Mouse (Mus musculus) testis, postnatal 10 days (tissue): Measurements from ENCODE around the gene Rcan2.

ENCODE experiments used
- DNase-seq: peaks from one replicate; pipeline ENCODE4 v3.0.0; 2021; ENCODE audit warnings: low spot score

The Rcan2 gene

DNA sequence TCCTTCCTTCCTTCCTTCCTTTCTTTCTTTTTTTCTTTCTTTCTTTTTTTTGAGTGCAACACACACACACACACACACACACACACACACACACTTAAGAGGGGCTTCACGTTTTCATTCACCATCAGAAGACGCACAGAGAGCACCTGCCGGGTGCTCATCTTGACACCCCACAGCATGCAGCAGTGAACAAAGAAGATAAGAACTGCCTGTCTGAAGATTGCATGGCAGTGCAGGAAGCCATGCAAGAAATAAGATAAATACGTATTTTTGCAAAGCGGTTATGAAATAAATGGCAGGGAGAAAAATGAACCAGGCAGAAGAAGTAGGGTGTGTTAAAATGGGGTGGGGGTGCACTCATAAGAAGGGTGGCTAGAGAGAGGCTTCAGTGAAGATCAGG is 116.0 kb downstream of the Rcan2 start:
- no peak for DNase-seq

DNA sequence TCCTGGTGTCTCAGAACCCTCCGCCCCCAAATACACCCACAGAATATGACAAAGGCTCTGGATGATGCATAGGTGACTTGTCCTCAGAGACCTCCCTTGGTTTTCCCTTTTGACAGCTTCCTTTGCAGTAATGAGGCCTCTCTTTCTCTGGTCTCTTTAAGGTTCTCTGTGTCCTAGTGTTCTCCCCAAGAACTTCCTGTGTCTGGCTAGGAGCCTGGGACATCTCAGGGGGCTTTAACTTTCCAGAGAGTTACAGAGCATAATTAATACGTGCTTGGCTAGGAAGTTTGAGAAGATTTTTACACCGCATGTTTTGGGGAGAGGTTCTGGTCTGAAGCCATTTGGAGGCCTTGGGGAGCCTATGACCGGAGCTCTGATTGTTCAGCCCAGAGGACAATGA is 128.7 kb downstream of the Rcan2 start:
- DNase-seq, result no peak

DNA sequence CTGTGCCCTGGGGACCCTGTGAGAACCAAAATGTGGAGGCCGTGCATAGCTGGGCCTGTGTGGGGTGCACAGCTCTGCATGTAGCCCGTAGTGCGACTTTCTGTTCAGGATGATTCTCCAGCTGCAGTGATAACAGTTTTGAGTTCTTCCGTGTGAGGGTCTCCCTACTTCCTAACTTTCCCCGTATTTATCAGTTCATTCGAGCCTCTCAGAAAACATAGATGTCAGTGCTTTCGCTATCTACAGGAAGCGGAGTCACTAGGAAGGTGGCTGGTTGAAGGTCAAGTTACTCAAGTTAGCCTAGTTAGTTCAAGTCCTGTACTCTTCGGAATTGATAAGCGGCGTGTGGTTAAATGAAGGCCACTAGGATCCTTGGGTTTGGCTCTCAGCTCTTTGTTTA is 130.6 kb downstream of the Rcan2 start:
- DNase-seq, result no peak

DNA sequence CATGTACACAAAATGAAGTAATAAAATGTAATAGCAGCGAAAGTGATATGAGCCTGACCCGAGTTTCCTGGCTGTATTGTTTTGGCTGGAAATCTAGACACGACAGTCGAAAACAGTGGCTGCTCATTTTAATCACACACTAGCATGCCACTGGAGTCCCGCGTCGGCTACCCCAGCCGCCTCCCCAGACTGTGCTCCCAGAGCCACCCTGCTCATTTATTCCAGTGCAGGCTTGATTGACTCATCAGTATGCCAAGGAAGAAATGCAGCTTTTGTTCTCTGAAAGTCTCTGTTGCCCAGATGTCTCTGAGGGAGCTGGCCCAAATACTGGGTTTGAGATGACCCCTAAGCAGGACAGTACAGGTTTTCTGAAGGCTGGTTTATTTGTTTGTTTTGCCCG is 132.9 kb downstream of the Rcan2 start:
- DNase-seq, result no peak

DNA sequence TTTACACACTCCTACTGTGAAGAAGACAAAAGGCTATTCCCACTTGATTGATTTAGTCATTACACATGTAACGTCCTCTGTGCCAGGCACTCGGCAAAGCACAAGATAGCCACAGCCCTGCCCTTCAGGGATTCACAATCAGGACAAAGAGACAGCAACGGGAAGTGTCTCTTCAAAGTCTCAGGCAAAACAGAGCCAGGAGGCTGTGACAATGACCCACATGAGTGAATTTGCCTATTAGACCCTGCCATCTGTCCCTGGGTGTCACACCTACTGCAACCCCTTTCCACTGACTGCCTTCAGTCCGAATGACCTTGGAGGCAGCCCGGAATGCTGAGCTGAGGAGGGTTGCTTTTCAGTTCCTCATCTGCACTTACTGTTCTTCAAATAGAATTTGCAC is 151.1 kb downstream of the Rcan2 start:
- DNase-seq, result no peak

DNA sequence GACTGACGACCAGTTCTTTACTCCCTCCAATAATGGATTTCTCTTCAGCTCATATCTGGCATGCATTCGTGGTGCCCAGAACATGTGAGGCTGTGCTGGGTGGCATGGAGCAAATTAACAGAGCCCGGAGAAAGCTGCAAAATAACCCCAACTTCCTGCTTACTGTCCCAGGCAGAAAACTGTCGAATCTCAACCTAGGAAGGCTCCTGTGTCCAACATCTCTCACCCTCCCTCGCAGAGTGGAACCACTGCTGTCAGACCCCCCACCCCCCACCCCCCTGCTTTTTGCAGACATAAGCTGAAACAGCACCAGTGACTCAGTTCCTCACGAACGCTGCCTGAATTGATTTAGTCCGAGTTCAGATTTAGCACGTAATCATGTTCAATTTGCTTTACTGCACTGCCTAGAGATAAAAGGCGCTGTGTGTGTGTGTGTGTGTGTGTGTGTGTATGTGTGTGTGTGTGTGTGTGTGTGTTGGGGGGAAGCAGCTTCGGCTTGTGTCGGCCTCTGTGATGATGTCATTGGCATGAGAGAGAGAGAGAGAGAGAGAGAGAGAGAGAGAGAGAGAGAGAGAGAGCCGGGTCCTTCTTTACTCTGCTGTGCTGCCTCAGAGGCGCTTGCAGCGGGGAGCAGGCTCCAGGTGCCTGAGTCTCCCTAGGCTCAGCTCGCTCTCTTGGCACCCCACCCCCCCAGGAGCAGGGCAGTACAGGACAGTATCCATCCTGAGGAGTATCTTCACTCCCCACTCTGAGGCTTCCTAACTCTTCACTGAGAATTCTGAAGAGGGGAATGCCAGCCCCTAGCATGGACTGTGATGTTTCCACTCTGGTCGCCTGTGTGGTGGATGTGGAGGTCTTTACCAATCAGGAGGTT is 151.7 kb downstream of the Rcan2 start:
- no peak for DNase-seq

DNA sequence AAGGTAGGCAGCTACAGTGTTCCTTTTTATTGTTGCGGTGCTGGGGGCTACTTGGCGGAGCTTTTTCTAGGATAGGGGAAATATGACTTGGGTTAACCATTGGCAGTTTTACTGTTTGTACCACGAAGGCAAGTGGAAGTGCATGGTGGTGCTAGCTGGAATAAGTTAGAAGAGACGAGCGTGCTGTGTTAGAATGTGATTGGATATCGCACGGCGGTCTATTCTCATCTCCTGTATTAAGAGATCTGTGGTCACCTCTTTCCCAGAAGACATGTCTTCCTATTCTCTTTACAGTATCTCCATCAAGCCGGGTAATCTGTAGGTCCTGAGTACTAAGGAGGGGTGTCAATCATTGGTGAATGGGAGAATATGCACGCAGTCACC is 152.4 kb downstream of the Rcan2 start:
- DNase-seq, result no peak

DNA sequence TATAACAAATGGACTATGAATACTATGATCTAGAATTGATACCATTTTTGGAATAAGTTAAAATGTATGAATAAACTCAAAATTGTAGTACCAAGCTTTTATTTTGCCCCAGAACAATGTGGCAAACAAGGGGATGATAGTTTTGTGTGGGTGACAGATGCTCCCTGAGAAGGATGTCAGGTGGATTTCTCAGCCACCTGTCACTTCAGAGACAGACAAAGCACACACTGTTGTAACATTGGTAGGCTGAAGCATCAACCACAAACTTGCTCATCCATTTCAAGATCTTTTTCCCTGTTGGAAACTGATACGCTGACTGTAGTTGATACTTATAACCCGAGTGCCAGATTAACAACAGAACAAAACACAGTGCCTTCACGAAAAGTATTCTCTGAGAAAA is 158.6 kb downstream of the Rcan2 start:
- DNase-seq, result no peak

DNA sequence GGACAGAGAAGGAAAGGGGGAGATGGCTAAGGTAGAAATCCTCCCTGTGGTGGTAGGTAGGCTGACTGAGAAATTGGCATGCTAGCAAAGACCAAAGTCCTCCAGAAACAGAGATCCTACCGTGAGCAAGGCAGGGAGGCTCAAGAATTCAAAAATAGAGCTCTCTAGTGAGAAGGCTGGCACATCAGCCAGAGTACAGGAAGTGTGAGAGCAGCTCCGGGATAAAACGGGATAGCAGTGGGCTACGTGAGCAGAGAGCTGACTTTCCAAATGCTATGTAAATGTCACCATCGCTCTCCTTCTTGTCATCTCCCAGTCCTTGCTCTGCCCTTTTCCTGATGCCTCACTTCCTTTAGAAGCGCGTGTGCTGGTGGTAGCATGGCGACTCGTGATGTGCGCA is 168.8 kb downstream of the Rcan2 start:
- no peak for DNase-seq

DNA sequence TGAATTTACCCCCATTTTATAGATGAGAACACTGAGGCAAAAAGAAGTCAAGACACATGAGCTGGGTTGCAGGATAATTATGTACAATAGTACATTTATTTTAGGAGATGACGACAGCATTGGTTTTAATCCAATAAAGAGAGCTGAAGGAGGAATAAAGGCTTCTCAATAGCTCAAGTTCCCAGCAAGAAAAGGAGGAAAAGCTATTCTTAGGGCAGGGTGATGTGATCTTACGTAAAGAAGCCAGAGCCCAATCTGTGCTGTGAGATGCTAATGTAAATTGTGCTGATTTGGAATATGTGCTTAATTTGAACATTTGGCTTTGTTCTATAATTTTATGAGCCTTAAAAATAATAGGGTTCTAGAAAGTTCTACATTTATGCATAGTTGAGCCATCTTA is 176.4 kb downstream of the Rcan2 start:
- no peak for DNase-seq

DNA sequence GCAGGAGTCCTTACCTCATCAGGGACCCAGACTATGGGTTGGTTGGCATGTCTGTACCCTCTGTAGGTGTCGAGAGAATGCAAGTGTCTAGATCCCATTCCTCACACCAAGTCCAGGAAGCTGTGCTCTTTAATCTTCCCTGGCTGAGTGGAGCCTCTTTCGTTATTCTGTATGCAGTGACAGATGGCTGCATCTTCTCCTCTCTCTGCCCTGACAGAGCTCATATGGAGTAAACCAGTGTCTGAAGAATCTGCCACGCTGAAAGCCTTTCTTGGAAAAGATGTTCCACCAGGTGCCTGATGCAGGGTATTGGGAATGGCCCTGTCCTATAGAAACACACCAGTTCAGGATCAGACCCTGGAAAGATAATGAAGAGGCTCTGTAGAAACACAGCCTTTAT is 178.8 kb downstream of the Rcan2 start:
- no peak for DNase-seq

DNA sequence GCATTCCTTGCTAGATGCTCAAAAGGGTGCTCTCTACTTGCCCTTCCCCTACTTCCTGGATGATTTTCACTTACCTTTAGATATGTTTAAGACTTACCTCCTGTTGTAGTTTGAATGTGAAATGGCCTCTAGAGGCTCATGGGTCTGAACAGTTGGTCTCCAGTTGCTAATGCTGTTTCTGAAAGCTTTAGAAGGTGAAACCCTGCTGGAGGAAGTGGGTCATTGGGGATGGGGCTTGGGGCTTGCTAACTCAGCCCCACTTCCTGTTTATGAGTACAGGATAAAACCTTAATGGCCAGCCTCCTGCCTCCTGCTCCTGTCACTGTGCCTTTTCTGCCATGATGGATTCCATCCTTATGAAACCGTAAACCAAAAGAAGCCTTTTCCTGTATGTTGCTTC is 181.4 kb downstream of the Rcan2 start:
- no peak for DNase-seq

DNA sequence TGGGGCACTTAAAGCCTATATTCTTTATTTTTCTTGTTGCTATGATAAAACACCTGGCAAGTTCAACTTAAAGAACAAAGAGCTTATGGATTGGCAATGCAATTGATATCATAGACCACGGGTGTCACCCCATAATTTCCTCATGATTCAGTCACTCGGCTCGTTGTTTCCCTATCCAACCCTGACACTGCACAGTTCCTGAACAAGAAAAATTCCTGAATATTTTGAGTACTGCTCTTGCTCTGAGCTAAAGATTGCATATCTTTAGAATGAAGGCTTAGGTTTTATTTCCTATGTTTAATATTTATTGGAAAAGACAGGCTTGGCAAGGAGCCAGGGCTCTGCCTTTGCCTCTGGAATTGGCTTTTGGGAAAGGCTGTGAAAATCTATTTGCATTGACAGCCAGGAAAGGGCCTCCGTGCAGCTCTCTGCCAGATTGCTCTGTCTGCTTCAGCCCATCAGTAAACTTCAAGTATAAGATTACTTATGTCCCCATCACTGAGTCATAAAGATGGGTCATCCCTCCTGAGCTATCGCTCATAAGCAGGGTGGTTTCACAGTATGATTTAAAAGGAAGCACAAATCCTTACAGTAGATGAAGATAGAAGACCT is 188.3 kb downstream of the Rcan2 start:
- no peak for DNase-seq

DNA sequence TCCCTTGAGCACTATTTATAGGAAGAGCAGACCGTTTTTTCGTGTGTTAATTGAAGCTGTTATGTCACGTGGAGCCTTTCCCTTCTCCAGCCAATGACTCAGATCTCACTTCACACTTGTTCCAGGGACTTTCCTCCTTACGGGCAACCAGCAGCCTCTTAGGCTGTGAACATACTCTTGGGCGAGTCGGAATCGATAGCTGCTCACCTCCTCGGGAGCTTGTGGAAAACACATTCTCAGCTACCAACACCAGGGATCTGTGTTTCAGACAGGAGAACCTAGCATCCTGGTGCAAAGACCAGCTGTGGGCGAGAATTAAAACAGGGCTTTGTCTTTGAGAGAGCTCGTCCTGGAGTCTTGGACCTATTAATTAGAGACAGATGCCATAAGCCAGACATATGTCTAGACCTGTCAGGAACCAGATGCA is 189.8 kb downstream of the Rcan2 start:
- no peak for DNase-seq

DNA sequence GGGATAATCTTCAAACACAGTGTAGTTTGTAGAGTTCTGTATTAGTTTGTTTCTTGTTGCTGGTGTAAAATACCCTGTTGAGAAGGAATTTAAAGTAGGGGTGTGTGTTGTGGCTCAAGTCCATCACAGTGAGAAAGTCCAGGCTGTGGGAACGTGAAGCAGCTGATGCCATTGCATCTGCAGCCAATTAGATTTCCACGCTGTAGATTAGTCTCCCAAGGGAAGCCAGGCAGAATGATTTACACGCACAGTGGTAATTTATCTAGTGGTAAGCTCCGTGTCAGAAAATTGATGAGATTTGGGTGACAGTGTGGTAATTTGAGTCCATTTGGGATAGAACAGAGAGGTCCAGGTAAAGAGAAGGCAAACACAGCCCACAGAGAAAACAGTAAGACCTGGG is 192.9 kb downstream of the Rcan2 start:
- DNase-seq, result no peak

DNA sequence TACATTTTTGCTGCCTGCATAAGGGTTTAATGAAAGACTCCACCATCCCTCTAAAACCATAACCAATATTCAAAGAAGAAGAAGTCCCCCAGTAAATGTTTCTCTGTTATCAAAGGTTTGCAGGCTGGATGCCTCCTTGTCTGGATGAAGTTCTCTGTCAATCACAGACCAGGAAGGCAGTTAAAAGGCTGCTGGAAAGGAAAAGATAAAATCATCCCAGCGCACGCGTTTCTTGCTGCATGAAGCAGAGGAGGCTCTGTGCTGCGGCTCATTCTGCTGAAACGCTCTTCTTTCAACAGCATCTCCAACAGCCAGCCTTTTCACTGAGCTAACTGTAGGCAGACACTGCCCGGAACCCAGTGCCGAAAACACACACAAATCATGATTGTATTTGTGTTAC is 196.4 kb downstream of the Rcan2 start:
- no peak for DNase-seq

DNA sequence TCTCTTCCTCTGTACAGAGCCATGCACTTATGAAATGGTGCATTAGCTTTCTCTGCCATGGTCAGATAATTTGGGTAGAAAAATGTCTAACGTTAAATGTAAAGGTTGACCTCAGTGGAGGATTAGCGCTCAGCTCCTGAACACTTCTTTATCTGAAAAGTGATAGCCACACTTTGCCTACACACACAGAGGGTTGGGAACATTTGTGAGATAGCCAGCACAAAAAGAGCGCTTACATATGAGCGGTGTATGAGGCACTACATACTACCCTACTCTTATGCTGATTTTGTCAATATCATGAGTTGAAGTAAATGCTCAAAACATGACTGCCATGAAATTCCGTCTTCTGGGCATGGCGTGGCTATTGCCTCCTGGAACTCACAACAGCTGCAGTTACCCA is 196.9 kb downstream of the Rcan2 start:
- no peak for DNase-seq

DNA sequence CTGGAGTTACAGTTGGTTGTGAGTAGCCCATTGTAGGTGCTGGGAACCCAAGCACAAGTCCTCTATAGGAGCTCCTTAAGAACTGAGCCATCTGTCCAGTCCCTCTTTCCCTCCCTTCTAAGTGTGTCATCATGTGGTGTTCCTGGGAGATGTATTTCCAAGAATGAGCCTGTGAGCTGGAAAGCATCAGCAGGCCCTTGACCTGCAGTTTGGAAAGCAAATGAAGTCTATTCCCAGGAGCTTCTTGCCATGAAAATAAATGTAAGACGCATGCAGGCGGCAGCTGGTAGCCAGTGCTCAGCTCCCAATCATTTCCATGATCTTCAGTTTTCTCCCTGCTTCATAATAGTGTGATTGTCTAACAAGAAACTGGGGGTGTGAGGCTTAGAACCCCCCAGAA is 203.2 kb downstream of the Rcan2 start:
- DNase-seq, result no peak

DNA sequence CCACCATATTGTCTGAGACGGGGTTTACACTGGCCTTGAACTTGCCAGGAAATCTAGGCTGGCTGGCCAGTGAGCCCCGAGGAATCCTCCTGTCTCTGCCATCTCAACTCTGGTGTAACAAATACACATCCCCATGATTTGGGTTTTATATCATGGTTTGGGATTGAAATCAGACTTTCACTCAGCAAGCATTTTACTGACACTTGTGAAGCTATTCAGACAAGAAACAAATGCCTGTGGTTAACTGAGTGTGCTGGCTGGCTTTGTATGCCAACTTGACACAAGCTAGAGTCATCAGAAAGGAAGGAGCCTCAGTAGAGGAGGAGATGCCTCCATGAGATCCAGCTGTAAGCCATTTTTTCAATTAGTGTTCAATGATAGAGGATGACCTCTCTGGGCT is 206.3 kb downstream of the Rcan2 start:
- no peak for DNase-seq

DNA sequence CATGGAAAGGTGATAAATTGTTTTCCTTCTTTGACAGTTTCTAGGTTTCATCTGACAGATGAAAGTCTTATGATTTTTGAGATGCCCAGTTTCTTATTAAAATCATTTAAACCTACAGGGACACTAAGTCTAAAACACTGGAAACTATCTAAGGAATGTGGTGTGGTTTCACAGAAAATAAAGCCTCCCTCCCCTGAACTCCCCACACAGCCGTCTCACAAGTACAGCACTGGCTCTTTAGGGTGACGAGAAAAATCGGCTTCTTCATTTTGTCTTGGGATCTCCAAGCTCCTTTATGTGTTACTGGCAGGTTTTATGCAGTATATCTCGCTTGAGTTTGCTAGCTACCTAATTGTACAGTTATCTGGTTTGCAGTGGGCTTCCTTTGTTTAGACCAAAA is 210.8 kb downstream of the Rcan2 start:
- DNase-seq, result no peak

DNA sequence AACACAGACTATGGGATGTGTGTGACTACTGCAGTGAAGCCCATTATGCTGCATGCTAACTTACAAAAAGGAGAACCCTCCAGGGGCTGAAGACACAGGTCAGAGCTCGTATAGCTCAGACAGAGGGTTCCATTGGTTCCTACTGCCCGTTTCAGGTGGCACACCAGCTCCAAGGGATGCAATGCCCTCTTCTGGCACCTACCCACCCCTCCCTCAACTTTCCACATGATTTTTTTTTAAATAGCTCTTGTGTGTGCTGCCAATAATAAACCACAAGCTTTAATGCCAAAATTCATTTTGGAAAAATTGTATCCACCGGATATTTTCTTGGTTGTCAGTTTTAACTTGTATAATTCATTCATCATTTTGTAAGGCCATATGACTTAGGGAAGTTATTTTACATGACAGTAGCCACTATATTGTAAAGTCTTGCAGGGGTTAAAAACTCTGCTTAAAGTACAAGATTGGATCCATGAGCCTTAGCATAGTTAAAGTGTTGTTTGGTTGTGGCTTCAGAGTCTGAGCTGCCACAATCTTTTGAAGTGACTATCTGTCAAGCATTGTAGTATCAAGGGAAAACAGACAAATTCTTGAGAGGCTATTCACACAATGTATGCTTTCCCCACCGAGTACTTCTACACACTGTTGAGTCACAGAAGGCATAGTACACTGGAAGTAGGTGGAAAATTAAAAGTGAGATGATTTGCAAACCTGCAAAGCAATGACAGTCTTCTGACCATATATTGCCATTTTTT is 212.8 kb downstream of the Rcan2 start:
- DNase-seq, result no peak

DNA sequence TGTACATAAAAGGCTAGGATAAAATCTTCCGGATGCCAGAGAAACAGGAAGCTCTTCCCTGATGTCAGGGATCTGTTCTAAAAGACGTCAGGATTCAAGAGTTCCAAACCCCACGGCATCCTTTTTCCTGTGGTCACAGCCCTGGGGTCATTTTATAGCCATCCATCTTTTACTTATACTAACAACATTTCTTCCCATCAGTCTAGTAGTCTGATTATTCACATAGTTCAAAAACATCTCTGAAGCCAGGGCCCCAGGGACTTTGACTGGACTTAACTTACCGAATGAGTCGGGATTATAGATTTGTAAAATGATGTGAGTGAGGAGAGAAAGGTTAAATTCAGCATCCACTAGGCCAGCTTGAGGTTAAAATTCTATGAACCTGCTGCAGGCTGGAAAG is 215.2 kb downstream of the Rcan2 start:
- DNase-seq, result no peak

DNA sequence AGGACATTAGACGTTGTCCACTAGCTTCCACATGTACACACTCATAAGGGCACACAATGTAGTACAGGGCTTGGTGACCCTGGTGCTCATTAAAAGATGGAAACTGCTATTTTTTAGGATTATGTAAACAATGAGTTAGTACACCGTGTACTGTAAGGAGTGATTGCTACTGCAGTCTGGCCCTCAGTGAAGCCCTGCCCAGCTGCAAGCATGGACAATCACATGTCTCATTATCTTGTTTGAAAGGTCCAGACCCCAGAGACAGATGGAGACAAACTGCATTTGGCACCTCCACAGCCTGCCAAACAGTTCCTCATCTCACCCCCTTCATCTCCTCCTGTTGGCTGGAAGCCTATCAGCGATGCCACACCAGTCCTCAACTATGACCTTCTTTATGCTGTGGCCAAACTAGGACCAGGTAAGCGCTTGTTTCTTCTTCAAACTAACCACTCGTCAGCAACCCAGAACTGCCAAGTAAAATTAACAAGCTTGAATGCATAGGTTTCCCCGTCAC is 219.6 kb downstream of the Rcan2 start:
- DNase-seq, result no peak
